Mouse (Mus musculus) heart, embryonic 14.5 days (tissue): Measurements from ENCODE around the gene Pcsk1. TPM values are rescaled to one million over a fixed set of nuclear protein-coding genes. Genes with fewer than 3 reads are reported as not detected.

ENCODE experiments used
- ATAC-seq: fragments of 200-750 bp; cut with Nextera tagmentation; 2 replicates; pipeline ENCODE4 v1.8.0; 2017; ENCODE audit warnings: low read depth, moderate TSS enrichment; ENCODE audit not compliant: insufficient number of reproducible peaks, insufficient read depth, low FRiP score
- H3K27ac ChIP-seq, 2 experiments: fragments of 200-500 bp in 1 of 2; fragments of 300-500 bp in 1 of 2; sonication (generic) in 1 of 2; replicated peaks in 1 of 2; 2 replicates each; pipeline ENCODE4 v1.5.1; 2012 to 2014; ENCODE audit warnings: low read depth in 2 of 2, low read length in 2 of 2, control low read depth in 1 of 2, mild to moderate bottlenecking in 1 of 2, mixed read lengths in 1 of 2; ENCODE audit not compliant: control insufficient read depth in 1 of 2, insufficient read depth in 1 of 2
- H3K27me3 ChIP-seq: fragments of 300-500 bp; sonication (generic); 2 replicates; pipeline ENCODE4 v1.6.1; 2014; ENCODE audit warnings: mild to moderate bottlenecking, low read length, control low read depth; ENCODE audit not compliant: control insufficient read depth, insufficient read depth
- H3K36me3 ChIP-seq: fragments of 300-500 bp; sonication (generic); 2 replicates; pipeline ENCODE4 v1.6.1; 2014; ENCODE audit warnings: mild to moderate bottlenecking, control low read depth, low read length, mixed read lengths; ENCODE audit not compliant: control insufficient read depth, insufficient read depth
- H3K4me1 ChIP-seq, 2 experiments: fragments of 200-500 bp in 1 of 2; fragments of 300-500 bp in 1 of 2; sonication (generic) in 1 of 2; 2 replicates each; pipeline ENCODE4 v1.6.1; 2012 to 2014; ENCODE audit warnings: low read length in 2 of 2, control low read depth in 1 of 2, mixed read lengths in 1 of 2; ENCODE audit not compliant: control insufficient read depth in 2 of 2, insufficient read depth in 2 of 2
- H3K4me2 ChIP-seq: fragments of 300-500 bp; sonication (generic); 2 replicates; pipeline ENCODE4 v1.6.1; 2014; ENCODE audit warnings: mild to moderate bottlenecking, low read length
- H3K4me3 ChIP-seq, 2 experiments: fragments of 200-500 bp in 1 of 2; fragments of 300-500 bp in 1 of 2; sonication (generic) in 1 of 2; 2 replicates each; pipeline ENCODE4 v1.5.1; 2012 to 2014; ENCODE audit warnings: low read length in 2 of 2, mild to moderate bottlenecking in 2 of 2, control low read depth in 1 of 2, low read depth in 1 of 2, moderate library complexity in 1 of 2; ENCODE audit not compliant: control insufficient read depth in 1 of 2, insufficient read depth in 1 of 2
- H3K9ac ChIP-seq: fragments of 300-500 bp; sonication (generic); 2 replicates; pipeline ENCODE4 v1.6.1; 2014; ENCODE audit warnings: mild to moderate bottlenecking, low read length
- H3K9me3 ChIP-seq: fragments of 300-500 bp; sonication (generic); 2 replicates; pipeline ENCODE4 v1.6.1; 2016; ENCODE audit warnings: low read length, control low read depth; ENCODE audit not compliant: control insufficient read depth
- WGBS: fragments of 180-500 bp; shearing (Covaris S2); extraction: QIAGEN DNeasy Blood & Tissue Kit; methylation state at CpG from one replicate; pipeline ENCODE4 v1.1.7; 2014; 5-methylcytosine and 5-hydroxymethylcytosine counted together
- polyA plus RNA-seq: library from polyadenylated mRNA; unstranded; fragments of >200 nt; fragmentation: Nextera tagmentation; extraction: Ambion mirVana; gene quantifications from 2 replicates; pipeline ENCODE4 v1.2.1, GENCODE M21; 2014

The Pcsk1 gene
- 0.35 TPM in 1 of 2 replicates, not detected in the other for polyA plus RNA-seq

DNA sequence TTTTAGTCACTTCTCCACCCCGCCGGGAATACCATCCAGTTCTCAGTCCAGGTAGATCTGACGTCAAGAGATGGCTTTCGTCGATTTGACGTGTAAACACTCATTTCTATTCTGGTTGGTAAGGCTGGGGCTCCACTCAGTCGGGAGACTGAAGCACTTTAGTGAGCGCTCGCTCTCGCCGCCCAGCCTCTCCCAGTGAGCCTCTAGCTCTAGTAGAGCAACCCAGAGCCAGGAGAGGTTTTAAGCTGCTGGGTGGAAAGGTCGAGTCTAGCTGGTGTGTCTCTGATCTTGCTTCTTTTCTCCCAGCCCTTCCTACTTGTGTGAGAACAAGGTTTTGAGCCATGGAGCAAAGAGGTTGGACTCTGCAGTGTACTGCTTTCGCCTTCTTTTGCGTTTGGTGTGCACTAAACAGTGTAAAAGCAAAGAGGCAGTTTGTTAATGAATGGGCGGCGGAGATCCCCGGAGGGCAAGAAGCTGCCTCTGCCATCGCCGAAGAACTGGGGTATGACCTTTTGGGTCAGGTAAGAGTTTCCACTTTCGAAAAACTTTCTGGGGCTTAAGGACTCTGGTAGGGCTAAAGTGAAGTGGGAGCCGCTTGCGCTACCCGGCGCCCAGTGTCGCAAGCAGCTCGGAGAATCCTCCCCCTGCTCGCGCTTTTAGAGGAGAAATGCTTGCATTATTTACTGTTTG lies at the start of gene Pcsk1:
Gene Pcsk1, plus strand, starts transcription at position 106 of the 690 bp plus-strand sequence.
- Histone ChIP-seq H3K9me3 (no peaks in the 10 kb centered on the region), H3K4me1 (peaks cover 0 to 4% of the 10 kb centered on the region in 2 experiments; a peak in 1 of 4 replicates), H3K36me3 (no peaks in the 10 kb centered on the region), H3K4me3 (peak within 1 kb of the TSS; percentile 25 to 32), H3K4me2 (peak within 1 kb of the TSS; percentile 70), H3K27me3 (peaks cover 25% of the 10 kb centered on the region), H3K27ac (no peak within 1 kb of the TSS), H3K9ac (no peak within 1 kb of the TSS)
- no peak for ATAC-seq
- 2% methylated on average over 28 of the region's 28 CpGs for WGBS

DNA sequence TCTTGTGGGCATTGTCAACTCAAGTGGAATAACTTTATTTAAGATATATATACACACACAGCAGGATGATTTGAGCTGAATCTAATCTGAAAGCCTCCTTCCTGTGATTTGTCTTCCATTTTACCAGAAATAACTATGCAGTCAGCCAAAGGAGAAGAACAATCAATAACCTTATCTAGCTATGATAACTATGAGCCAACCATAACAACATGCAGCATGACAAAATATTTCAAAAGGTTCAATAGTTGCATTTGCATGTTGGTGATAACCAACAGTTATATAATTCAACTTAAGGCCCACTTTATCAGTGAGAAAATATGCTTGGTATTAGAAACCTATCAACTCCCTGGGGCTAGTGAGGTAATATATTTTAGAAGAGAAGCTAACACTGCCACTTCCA lies 30.8 kb upstream of the Pcsk1 start:
- no peaks in the 10 kb centered on the region for H3K9me3 ChIP-seq
- H3K4me1 ChIP-seq = no peaks in the 10 kb centered on the region
- no peaks in the 10 kb centered on the region for H3K36me3 ChIP-seq
- H3K27ac ChIP-seq = no peak overlapping the region
- H3K27me3 ChIP-seq = no peaks in the 10 kb centered on the region
- H3K4me2 ChIP-seq = no peak overlapping the region
- no peak for ATAC-seq
- H3K4me3 ChIP-seq = no peak overlapping the region
- no peak overlapping the region for H3K9ac ChIP-seq

DNA sequence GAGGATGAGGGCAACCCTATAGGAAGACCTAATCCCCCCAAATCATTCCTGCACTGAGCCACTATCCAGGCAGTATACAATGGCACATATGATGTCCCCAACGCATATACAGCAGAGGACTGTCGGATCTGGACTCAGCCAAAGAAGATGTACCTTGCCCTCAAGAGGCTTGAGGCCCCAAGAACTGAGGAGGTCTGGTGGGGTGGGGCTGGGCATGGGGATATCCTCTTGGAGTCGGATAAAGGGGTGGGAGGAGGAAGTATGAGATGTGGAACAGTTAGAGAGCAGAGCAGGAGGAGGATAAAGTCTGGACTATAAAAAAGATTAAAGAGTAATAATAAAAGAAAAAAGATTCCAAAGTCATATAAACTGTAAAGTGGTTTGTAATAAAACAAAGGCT lies 25.7 kb upstream of the Pcsk1 start:
- no peaks in the 10 kb centered on the region for H3K4me1 ChIP-seq
- ATAC-seq = no peak
- 69% methylated on average over 3 of the region's 3 CpGs for WGBS

DNA sequence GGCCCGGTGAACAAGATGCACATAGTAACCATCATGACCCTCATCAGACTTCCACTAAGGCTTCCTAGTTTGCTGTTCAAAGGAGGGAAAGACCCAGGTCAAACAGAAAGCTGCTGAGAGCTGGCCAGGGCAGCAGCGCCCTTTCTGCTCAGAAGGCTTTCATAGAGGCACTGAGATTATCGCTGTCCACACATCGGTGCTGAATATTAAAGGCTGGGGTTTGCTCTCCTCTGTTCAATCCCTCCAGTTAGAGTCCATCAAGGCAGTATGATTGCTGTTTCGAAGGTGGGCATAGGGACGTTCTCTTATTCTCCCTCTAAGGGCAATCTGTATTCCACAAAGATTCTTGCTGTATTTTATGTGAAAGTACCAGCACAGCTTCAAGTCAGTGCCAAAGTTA lies 1.0 kb upstream of the Pcsk1 start:
- Histone ChIP-seq H3K36me3 (no peaks in the 10 kb centered on the region), H3K27me3 (peaks cover 25% of the 10 kb centered on the region), H3K4me1 (peaks cover 0 to 4% of the 10 kb centered on the region in 2 experiments; a peak in 1 of 4 replicates), H3K4me2 (no peak overlapping the region), H3K4me3 (no peak overlapping the region), H3K27ac (no peak overlapping the region), H3K9ac (no peak overlapping the region), H3K9me3 (no peaks in the 10 kb centered on the region)
- ATAC-seq = no peak
- WGBS = 20% methylated on average over 6 of the region's 6 CpGs

More for the DNA sequence above, 25.7 kb upstream of the Pcsk1 start:
- Histone ChIP-seq H3K36me3 (no peaks in the 10 kb centered on the region), H3K9ac (no peak overlapping the region), H3K4me2 (no peak overlapping the region), H3K9me3 (no peaks in the 10 kb centered on the region), H3K27ac (no peak overlapping the region), H3K27me3 (no peaks in the 10 kb centered on the region), H3K4me3 (no peak overlapping the region)

DNA sequence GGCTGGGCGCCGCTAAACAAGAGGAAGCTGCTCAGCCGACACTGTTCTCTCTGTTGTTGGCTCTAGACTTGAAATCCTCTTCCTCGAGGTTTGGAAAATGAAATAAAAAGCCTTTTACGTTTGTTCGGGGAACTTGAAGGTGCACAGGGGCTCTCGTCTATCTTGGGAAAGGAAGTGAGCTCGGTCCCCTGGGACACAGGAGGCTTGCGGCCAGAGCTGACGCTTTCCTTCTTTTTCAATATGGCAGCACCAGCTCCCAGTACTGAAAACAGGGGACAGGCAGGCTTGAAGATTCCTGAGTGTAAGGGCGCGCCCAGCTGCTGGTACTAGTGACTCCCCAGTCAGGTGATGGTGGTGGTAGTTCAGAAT lies 769 bp downstream of the Pcsk1 start:
- Histone ChIP-seq H3K4me1 (peaks cover 0 to 4% of the 10 kb centered on the region in 2 experiments; a peak in 1 of 4 replicates), H3K27ac (no peak overlapping the region), H3K4me2 (peak overlapping the region; percentile 70), H3K9ac (no peak overlapping the region), H3K9me3 (no peaks in the 10 kb centered on the region), H3K36me3 (no peaks in the 10 kb centered on the region), H3K27me3 (peaks cover 25% of the 10 kb centered on the region), H3K4me3 (peak overlapping the region; percentile 25 to 32)
- ATAC-seq = no peak
- under 1% methylated on average over 12 of the region's 12 CpGs for WGBS

DNA sequence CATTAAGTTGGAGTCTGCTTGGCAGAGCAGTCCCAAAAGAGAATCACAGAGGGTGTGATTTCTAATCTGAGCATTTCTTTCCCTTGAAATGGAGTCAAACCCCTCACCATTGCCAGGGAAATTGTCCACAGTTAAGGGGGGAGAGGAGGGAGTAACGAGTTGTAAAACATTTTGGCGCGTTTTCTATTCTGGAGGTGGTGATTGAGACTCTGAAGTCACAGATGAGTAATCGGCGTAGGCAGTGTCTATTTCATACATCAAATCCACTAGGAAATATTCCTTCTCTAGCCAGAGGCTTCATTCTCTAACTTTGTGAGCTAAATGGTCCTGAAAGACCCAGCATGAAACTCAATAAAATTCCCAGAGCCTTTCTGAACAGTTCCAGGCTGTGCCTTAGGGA lies 1.4 kb downstream of the Pcsk1 start:
- Histone ChIP-seq H3K9ac (no peak overlapping the region), H3K4me3 (no peak overlapping the region), H3K36me3 (no peaks in the 10 kb centered on the region), H3K27me3 (peaks cover 25% of the 10 kb centered on the region), H3K4me1 (peaks cover 0 to 4% of the 10 kb centered on the region in 2 experiments; a peak in 1 of 4 replicates), H3K4me2 (no peak overlapping the region), H3K27ac (no peak overlapping the region), H3K9me3 (no peaks in the 10 kb centered on the region)
- WGBS = 59% methylated on average over 5 of the region's 5 CpGs
- ATAC-seq = no peak

DNA sequence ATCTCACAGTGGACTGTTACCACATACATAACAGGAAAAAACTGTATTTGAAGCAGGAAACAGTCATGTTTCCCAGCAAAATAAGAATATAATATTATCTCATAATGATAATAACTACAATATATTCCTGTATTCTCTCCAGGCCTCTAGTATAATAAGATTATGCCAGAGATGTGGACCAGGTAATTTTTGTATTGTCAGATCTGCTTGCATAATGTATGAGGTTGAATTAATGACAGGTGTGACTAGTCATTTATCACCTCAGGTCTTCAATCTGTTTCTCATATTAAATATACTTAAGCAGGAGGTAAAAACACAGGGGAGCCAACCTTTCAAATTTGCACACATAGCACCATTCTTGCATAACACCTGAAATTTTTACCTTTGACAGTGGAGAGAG lies 5.9 kb downstream of the Pcsk1 start:
- ATAC-seq = no peak
- Histone ChIP-seq H3K27me3 (peaks cover 7% of the 10 kb centered on the region), H3K36me3 (no peaks in the 10 kb centered on the region), H3K9ac (no peak overlapping the region), H3K27ac (no peak overlapping the region), H3K4me1 (peaks cover 0 to 2% of the 10 kb centered on the region in 2 experiments; a peak in 1 of 4 replicates), H3K4me3 (no peak overlapping the region), H3K9me3 (no peaks in the 10 kb centered on the region), H3K4me2 (no peak overlapping the region)

DNA sequence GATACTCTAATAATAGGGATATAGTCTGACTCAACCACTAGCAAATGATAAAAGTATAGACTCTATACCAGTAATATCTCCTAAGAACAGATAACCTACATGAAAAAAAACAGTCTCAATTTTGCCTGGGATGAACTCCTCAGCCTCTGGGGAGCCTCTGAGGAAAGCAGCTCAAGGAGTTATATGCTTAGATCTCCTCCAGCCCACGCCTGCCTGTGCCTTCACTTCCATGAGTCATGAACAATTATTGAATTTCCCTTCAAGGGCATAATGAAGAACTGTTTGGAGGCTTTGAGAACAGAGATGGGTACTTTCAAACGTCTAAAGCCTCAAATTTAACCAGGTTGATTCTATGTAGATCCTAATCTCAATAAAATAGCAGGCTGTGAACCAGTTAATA lies 23.5 kb downstream of the Pcsk1 start:
- Histone ChIP-seq H3K36me3 (no peaks in the 10 kb centered on the region), H3K4me2 (no peak overlapping the region), H3K4me1 (no peaks in the 10 kb centered on the region), H3K27ac (no peak overlapping the region), H3K27me3 (no peaks in the 10 kb centered on the region), H3K4me3 (no peak overlapping the region), H3K9ac (no peak overlapping the region), H3K9me3 (no peaks in the 10 kb centered on the region)
- 53% methylated on average over 2 of the region's 2 CpGs for WGBS
- ATAC-seq = no peak
